Mouse (Mus musculus) liver, adult 2 months (tissue): ENCODE data around the gene Gm21981.

Source experiments
- CTCF ChIP-seq: fragments of 200-500 bp; IDR thresholded peaks from 2 replicates; pipeline ENCODE4 v1.5.1; 2011; ENCODE audit warnings: low read depth, low read length, control low read depth
- POLR2A ChIP-seq: fragments of 200-500 bp; IDR thresholded peaks from 2 replicates; pipeline ENCODE4 v1.6.1; 2011; ENCODE audit warnings: low read length, control low read depth; ENCODE audit not compliant: insufficient read depth; ENCODE audit errors: extremely low read depth

GRCm38 (mm10) chr17:47712889-47713571 is 18.8 kb upstream of the Gm21981 start:
- TF ChIP-seq POLR2A (no peak), CTCF (no peak)
